Mouse (Mus musculus) midbrain, postnatal 0 days (tissue): ENCODE data around the gene Ttl. TPM values are rescaled to one million over a fixed set of nuclear protein-coding genes. Genes with fewer than 3 reads are reported as not detected.

ENCODE experiments used
- ATAC-seq: fragments of 200-750 bp; cut with Nextera tagmentation; 2 replicates; pipeline ENCODE4 v1.8.0; 2017; ENCODE audit warnings: moderate number of reproducible peaks, mild to moderate bottlenecking, moderate TSS enrichment, moderate library complexity; ENCODE audit not compliant: low FRiP score
- DNase-seq: peaks from one replicate; pipeline ENCODE4 v3.0.0-alpha.2; 2015; ENCODE audit warnings: low spot score
- H3K27ac ChIP-seq: fragments of 300-500 bp; sonication (generic); 2 replicates; pipeline ENCODE4 v1.5.1; 2014; ENCODE audit warnings: low read depth, mild to moderate bottlenecking, low read length, mixed read lengths
- H3K27me3 ChIP-seq: fragments of 300-500 bp; sonication (generic); 2 replicates; pipeline ENCODE4 v1.6.1; 2014; ENCODE audit warnings: low read length, control low read depth, mixed read lengths; ENCODE audit not compliant: insufficient read depth
- H3K36me3 ChIP-seq: fragments of 300-500 bp; sonication (generic); 2 replicates; pipeline ENCODE4 v1.6.1; 2014; ENCODE audit warnings: low read length, control low read depth, mixed read lengths; ENCODE audit not compliant: insufficient read depth
- H3K4me1 ChIP-seq: fragments of 300-500 bp; sonication (generic); 2 replicates; pipeline ENCODE4 v1.6.1; 2014; ENCODE audit warnings: mild to moderate bottlenecking, control low read depth, antibody characterized with exemption, low read length, mixed read lengths; ENCODE audit not compliant: insufficient read depth
- H3K4me2 ChIP-seq: fragments of 300-500 bp; sonication (generic); 2 replicates; pipeline ENCODE4 v1.6.1; 2014; ENCODE audit warnings: low read depth, mild to moderate bottlenecking, low read length, mixed read lengths; ENCODE audit not compliant: poor library complexity, severe bottlenecking
- H3K4me3 ChIP-seq: fragments of 300-500 bp; sonication (generic); 2 replicates; pipeline ENCODE4 v1.5.1; 2014; ENCODE audit warnings: low read depth, mild to moderate bottlenecking, low read length, moderate library complexity
- H3K9ac ChIP-seq: fragments of 300-500 bp; sonication (generic); replicated peaks from 2 replicates; pipeline ENCODE4 v1.6.1; 2014; ENCODE audit warnings: mild to moderate bottlenecking, low read length, moderate library complexity, mixed read lengths; ENCODE audit not compliant: poor library complexity, severe bottlenecking
- H3K9me3 ChIP-seq: fragments of 300-500 bp; sonication (generic); 2 replicates; pipeline ENCODE4 v1.6.1; 2016; ENCODE audit warnings: low read length, control low read depth
- CTCF ChIP-seq: IDR thresholded peaks from 2 replicates; pipeline ENCODE4 v1.5.1; 2016; ENCODE audit warnings: antibody characterized with exemption, mild to moderate bottlenecking
- WGBS: fragments of 180-500 bp; shearing (Covaris S2); extraction: QIAGEN DNeasy Blood & Tissue Kit; methylation state at CpG from one replicate; pipeline ENCODE4 v1.1.7; 2014; 5-methylcytosine and 5-hydroxymethylcytosine counted together
- polyA plus RNA-seq: library from polyadenylated mRNA; unstranded; fragments of >200 nt; fragmentation: Nextera tagmentation; extraction: Ambion mirVana; gene quantifications from 2 replicates; pipeline ENCODE4 v1.2.1, GENCODE M21; 2015
- total RNA-seq: library from RNA; depleted of rRNA; stranded (reverse); fragments of >200 nt; gene quantifications from 2 replicates; pipeline ENCODE4 v1.2.3, GENCODE M21; 2014

The Ttl gene
- total and polyA plus RNA-seq, 2 experiments from 2014 or later: 30.2 to 58.0 TPM

GRCm38 (mm10) chr2:129087520-129087919 lies 21.8 kb downstream of the Ttl start:
- H3K4me2 ChIP-seq: no peak overlapping the region
- H3K27me3 ChIP-seq: no peaks in the 10 kb centered on the region
- no peak for DNase-seq
- no peaks in the 10 kb centered on the region for H3K9me3 ChIP-seq
- H3K9ac ChIP-seq: no peak overlapping the region
- no peak overlapping the region for H3K27ac ChIP-seq
- no peak for TF ChIP-seq CTCF
- no peak overlapping the region for H3K4me3 ChIP-seq
- peaks cover 36% of the 10 kb centered on the region for H3K36me3 ChIP-seq
- ATAC-seq: no peak
- no peaks in the 10 kb centered on the region for H3K4me1 ChIP-seq
- WGBS: 96% methylated on average over 1 of the region's 1 CpGs

GRCm38 (mm10) chr2:129090370-129090769 lies 24.6 kb downstream of the Ttl start:
- no peaks in the 10 kb centered on the region for H3K9me3 ChIP-seq
- H3K4me2 ChIP-seq: no peak overlapping the region
- H3K9ac ChIP-seq: no peak overlapping the region
- DNase-seq (no peak), ATAC-seq (no peak)
- H3K27me3 ChIP-seq: no peaks in the 10 kb centered on the region
- peaks cover 57% of the 10 kb centered on the region for H3K36me3 ChIP-seq
- H3K27ac ChIP-seq: no peak overlapping the region
- WGBS: 90% methylated on average over 4 of the region's 4 CpGs
- no peaks in the 10 kb centered on the region for H3K4me1 ChIP-seq
- TF ChIP-seq CTCF: no peak
- H3K4me3 ChIP-seq: no peak overlapping the region

DNA sequence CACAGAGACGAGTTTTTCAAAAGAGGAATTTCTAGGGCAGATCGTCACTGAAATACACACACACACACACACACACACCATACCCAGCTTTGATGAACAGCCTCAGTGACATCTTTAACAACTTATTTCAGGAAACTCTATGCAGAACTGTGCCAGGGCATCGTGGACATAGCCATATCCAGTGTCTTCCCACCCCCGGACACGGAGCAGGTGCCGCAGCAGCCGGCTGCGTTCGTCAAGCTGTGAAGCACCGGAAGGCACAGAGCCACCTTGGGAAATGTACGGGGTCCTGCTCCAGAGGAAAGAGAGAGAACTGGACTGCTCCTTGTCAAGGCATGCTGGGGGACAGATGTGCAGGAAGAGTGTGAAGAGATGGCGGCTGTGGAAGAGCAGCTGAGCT lies 27.1 kb downstream of the Ttl start:
- no peak overlapping the region for H3K4me2 ChIP-seq
- ATAC-seq (no peak), DNase-seq (no peak)
- H3K4me3 ChIP-seq: no peak overlapping the region
- H3K9me3 ChIP-seq: no peaks in the 10 kb centered on the region
- TF ChIP-seq CTCF: no peak
- H3K27me3 ChIP-seq: no peaks in the 10 kb centered on the region
- no peak overlapping the region for H3K9ac ChIP-seq
- peaks cover 53% of the 10 kb centered on the region for H3K36me3 ChIP-seq
- H3K27ac ChIP-seq: no peak overlapping the region
- 94% methylated on average over 12 of the region's 12 CpGs for WGBS
- H3K4me1 ChIP-seq: no peaks in the 10 kb centered on the region

GRCm38 (mm10) chr2:129093926-129094724 lies 28.4 kb downstream of the Ttl start:
- H3K4me3 ChIP-seq: no peak overlapping the region
- H3K4me2 ChIP-seq: no peak overlapping the region
- H3K4me1 ChIP-seq: no peaks in the 10 kb centered on the region
- no peak overlapping the region for H3K27ac ChIP-seq
- no peak overlapping the region for H3K9ac ChIP-seq
- DNase-seq: no peak
- H3K9me3 ChIP-seq: no peaks in the 10 kb centered on the region
- peaks cover 44% of the 10 kb centered on the region for H3K36me3 ChIP-seq
- ATAC-seq: no peak
- no peaks in the 10 kb centered on the region for H3K27me3 ChIP-seq
- 89% methylated on average over 18 of the region's 18 CpGs for WGBS
- TF ChIP-seq CTCF: no peak

- 0 out of 2 replicates have a peak, but pooled peaks cover 3% of the 10 kb centered on the region for H3K4me1 ChIP-seq
- peak within 1 kb of the TSS; percentile 89 for H3K4me2 ChIP-seq
- peak; percentile 98 for ATAC-seq
- peak within 1 kb of the TSS; percentile 76 for H3K4me3 ChIP-seq
- peaks cover 15% of the 10 kb centered on the region for H3K36me3 ChIP-seq
- H3K9ac ChIP-seq: peak within 1 kb of the TSS; percentile 59
- WGBS: under 1% methylated on average over 35 of the region's 35 CpGs
- 0 out of 2 replicates have a peak within 1 kb of the TSS, but pooled peaks have one; percentile 3 for H3K27ac ChIP-seq
- no peaks in the 10 kb centered on the region for H3K9me3 ChIP-seq
- H3K27me3 ChIP-seq: no peaks in the 10 kb centered on the region
- DNase-seq: peak; percentile 96
- TF ChIP-seq CTCF: no peak
These were observed 35.1 kb downstream of the Ttl start, which contains the start of gene Polr1b for GRCm38 (mm10) chr2:129100784-129101310. Gene Polr1b, plus strand, starts transcription at chr2:129100995.

DNA sequence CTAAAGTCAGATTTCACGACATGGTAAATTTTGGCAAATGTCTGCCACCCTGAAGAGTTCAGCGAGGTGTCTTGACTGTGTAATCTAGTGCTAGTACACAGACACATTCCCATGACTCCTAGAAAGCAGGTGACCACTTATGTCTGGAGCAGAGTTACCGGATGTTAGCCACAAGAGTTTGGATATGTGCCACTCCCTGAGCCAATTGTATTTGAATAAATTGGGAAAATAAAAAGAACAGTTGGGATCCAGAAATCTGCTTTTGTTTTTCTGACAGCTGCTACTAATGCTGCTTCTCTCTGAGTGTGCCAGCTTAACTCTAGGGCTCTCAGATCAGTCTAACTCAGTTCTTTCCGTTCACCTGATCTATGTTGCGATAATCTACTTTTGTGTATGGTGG lies 47.2 kb downstream of the Ttl start:
- Histone ChIP-seq H3K4me1 (no peaks in the 10 kb centered on the region), H3K27me3 (no peaks in the 10 kb centered on the region), H3K27ac (no peak overlapping the region), H3K4me2 (no peak overlapping the region), H3K9ac (no peak overlapping the region), H3K36me3 (peaks cover 58% of the 10 kb centered on the region), H3K4me3 (no peak overlapping the region), H3K9me3 (no peaks in the 10 kb centered on the region)
- TF ChIP-seq CTCF: no peak
- WGBS: 87% methylated on average over 5 of the region's 5 CpGs
- DNase-seq (no peak), ATAC-seq (no peak)
